Mouse (Mus musculus): ENCODE results near the gene Rbms3.
A peak's percentile ranks its signal among the peaks of the same experiment; 100 is the strongest.

Rbms3 gene

DNA sequence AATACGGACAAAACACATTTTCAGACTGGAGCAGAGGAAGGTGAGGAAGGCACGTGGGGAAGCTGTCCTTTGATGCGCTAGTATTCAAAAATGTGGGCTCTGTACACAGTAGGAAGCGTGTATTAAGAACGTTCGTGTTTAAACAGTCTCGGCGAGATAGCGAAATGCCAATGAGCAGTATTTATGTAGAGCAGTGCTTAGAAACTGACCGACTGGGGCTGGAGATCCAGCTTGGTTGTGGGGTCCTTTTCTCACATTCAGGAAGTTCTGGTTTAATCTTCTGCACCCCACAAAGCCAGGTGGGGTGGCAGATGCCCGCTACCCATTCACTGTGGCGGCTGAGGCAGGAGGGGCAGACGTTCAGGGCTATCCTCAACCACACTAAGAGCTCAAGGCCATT is 153.0 kb downstream of the Rbms3 start:
- DNase-seq: no peak

DNA sequence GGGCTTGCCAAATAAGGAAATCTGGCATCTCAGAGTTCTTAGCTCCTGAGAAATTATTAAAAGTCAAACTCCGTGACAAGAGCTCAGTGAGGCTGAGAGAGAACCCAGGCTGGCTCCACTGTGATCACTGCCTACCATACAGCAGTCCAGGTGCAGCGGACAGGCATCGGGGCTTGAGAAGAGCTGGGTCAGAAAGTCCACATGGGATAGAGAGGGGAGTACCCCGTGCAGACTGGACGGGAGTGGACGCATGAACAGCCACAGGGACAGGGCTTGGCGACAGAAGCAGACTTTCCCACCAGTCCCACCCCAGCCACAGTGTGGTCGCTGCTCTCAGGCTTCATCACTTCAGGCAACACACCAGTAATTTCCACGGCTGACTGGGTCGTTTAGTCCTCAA is 176.9 kb downstream of the Rbms3 start:
- DNase-seq: no peak

DNA sequence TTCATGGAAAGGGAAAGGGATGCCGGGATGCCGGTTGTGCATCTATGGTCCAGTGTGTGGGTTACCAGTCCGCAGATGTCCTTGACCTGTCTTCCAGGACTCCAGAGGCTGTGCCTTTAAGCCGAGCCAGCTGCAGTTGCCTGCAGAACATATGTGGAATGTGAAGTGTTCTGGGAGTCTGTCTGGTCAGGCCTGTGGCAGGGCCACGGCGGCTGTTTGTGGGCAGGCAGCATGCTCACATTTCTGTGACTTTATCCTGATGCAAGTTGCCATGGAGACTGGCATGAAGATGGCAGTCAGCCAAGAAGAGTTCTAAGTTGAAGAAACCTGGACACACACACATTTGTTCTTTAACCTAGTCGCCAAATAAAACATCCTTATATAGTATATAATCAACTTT is 187.1 kb downstream of the Rbms3 start:
- DNase-seq: peak in 1 of 2 experiments; percentile 35

- no peak for DNase-seq
Measured at GRCm38 (mm10) chr9:117435856-117436255, 193.9 kb downstream of the Rbms3 start.

DNA sequence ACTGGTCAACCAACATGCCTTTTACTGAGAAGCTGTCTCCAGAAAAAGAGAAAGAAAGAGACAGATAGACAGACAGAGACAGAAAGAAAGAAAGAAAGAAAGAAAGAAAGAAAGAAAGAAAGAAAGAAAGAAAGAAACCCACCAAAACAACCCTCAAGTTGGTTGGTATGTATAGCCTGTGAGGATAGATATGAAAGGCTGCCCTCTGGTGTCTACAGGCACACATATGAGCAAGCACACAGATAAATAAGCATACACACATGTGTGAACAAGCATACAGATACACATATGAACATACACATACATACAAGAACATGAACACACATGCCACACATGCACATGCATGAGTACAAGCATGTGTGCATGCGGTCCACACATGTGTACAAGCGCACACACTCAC is 199.0 kb downstream of the Rbms3 start:
- no peak for DNase-seq

- DNase-seq: no peak
Measured at GRCm38 (mm10) chr9:117429217-117430105, 200.3 kb downstream of the Rbms3 start.

GRCm38 (mm10) chr9:117423259-117423658 is 206.5 kb downstream of the Rbms3 start:
- DNase-seq: no peak

DNA sequence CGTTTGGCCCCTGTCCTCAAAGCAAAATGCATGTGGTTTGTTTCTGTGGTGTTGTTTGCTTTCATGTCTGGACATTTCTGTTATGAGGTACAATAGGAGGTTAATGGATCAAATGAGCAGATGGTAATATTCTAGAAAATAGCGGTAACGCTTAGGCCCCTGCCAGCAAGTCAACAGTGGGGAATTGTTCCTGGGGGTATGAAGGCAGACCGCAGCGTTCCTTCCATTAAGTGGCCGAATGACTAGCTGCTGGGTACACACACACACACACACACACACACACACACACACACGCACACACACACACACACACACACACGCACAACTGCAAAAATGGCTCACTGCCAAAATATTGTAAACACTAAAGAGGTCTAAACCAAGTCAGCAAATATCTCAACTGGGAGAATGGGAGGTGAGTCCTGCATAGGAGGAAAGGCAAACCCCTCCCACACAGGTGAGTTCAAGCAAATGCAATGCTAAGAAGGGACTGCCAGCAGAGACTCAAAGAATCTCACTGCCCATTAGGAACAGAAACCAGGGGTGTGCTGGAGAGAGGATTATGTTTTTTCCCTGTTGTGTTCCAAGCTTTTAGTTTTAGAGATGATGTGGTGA is 209.7 kb downstream of the Rbms3 start:
- DNase-seq: peak in 1 of 2 experiments; percentile 22

GRCm38 (mm10) chr9:117413181-117413580 is 216.5 kb downstream of the Rbms3 start:
- peak in 1 of 2 experiments; percentile 32 for DNase-seq

- DNase-seq: no peak
Measured at GRCm38 (mm10) chr9:117412584-117412983, 217.1 kb downstream of the Rbms3 start.

DNA sequence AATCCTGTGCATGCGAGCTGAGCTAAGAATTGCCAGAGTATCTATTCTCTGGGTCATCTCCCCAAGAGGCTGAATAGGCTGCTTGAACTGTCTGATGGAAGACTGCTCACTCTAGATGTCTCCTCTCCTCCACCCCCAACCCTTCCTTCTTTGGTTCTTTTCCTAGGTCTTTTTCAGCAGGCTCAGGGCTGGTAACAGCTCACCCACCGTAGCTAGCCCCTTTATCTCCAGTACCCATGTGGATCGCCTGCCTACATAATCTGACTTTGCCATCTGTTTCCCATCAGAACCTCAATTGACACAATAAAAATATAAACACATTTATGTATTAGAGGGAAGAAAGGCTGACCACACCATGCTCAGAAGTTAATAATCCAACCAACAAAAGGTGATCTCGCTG is 225.1 kb downstream of the Rbms3 start:
- no peak for DNase-seq

DNA sequence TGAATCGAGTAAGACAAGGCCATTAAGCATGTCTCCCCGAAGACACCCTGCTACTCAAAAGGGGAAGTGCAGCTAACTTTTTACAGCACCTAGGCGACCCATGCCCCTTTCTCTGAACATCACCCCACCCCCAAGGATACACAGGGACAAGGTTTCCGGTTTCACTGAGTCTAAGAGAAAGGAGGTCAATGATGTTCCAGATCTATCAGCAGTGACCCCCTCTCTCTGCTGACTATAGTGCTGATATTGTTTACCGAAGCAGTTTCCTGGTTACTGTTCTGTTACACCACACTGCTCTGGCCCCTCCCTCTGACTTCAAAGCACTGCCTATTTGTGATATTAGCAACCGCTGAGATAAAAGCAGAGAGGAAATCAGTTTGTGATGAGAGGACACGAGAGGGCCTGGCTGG is 229.4 kb downstream of the Rbms3 start:
- DNase-seq: peak; percentile 39 to 60

GRCm38 (mm10) chr9:117397071-117397470 is 232.6 kb downstream of the Rbms3 start:
- DNase-seq: no peak

DNA sequence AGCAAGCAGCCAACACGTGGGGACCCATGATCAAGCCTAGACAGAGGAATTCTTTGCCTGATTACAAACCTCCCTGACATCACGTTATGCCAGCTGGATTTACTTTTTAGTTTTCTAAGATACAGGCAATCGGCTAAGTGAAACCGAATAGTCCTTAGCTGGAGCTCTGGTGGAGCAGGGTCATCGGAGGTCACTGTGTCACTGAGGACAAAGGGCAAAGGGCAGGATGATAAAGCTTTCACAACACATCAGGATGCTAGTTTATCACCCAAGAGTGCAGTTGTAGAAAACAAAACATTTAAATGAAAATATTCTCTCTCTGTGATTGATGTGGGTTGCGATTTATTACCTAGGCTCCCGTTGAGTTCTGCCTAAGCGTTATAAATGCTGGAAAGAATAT is 233.1 kb downstream of the Rbms3 start:
- no peak for DNase-seq

GRCm38 (mm10) chr9:117393626-117394525 is 235.8 kb downstream of the Rbms3 start:
- DNase-seq: peak; percentile 62 to 80

DNA sequence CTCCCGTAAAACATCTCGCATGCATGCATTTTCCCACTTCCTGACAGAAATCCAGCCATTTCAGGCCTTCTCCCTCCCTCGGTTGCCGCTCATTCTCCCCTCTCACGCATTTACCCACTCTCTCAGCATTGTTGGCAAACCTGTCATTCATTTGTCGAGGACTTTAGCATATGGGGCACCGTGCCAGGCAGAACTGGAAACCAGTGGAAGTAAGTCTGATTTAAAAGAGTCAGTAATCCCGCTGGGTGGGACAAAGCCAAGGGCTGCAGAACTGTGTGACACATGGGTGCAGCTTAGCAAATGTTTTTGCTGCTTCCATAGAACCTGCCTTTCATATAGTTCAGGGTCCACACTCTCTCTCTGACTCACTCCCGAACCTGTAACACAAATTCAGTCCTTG is 241.7 kb downstream of the Rbms3 start:
- no peak for DNase-seq

GRCm38 (mm10) chr9:117380876-117381275 is 248.8 kb downstream of the Rbms3 start:
- DNase-seq: no peak

DNA sequence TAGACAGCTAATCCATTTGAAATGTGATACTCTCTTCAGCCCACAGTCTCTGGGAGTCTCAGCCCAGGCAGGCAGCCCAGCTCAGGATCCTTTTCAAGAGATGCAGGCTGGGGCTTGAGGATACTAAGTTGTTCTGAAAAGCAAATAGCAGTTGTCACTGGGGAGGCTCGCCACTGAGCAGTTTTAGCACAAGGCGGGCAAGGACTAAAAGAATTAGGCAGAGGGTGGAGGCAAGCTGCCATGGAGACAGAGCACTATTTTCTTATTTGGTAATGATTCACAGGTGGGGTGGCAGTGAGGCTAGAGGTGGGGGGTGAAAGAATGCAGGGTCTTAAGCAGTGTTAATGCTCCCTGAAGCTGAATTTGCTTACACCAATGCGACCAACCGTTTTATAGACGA is 249.6 kb downstream of the Rbms3 start:
- DNase-seq: no peak

DNA sequence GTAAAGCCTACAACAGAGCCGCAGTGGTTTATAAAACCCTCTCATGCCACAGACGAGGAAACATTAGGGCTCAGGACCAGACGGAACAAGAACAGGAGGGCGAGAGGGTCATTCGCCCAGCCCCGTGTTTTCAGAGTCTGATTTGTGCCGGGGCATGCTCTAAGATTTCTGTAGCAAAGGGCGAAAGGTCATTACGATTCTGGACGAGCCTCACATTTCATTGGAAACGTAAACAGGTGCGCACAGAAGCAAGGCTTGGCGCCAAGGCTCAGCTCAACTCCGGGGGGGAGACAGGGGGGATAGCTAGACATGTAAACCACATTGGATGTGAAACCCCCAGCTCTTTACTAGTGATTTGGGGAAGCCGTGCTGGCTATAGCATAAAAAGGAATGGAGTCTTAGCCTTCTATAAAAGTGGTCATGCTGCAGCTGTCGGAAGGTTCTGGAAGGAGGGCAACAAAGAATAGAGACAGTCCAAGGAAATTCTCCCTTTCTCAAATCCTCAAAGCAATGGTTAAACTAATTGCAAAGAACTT is 250.2 kb downstream of the Rbms3 start:
- DNase-seq: no peak

DNA sequence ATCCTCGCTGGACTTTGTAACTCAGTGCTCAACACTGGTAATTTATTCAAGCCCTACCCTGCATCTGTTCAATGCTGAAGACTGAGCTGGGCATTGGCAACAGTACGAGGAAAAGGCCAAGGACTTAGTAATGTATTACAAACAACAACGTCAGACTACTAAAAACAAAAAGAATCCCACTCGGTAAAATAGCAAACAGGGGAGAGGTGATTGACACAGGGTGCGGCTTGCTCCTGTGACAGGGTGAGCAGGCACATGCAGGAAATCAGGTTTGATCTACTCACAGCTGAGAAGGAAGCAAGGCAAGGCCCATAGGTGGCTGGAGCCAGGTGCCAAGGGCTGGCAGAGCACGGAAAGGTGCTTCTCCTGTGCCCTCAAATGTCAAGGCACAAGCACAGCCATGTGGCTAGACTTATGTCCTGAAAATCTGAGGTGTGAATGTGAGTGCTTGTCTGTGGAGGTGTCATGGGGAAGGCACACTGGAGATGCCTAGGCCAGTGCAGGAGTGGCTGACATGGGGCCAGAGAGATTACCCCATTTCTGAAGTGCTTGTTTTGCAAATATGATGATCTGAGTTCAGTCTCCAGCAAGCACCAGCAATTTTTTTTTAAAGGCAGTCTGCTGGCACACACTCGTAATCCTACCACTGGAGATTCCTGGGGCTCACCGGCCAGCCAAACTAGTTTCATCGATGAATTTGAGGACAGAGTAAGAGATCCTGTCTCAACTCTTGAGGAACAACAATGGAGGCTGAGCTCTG is 251.4 kb downstream of the Rbms3 start:
- no peak for DNase-seq

GRCm38 (mm10) chr9:117375776-117376175 is 253.9 kb downstream of the Rbms3 start:
- no peak for DNase-seq

- peak; percentile 68 to 75 for DNase-seq
Measured at GRCm38 (mm10) chr9:117373164-117373741, 256.5 kb downstream of the Rbms3 start.
